Mouse (Mus musculus): ENCODE results near the gene Ndufs7.
A peak's percentile ranks its signal among the peaks of the same experiment; 100 is the strongest.
"Not testable (repeated sequence)": the region's sequence is repeated elsewhere in the genome, so short reads cannot be mapped to it uniquely, and the experiment has no call there.

The Ndufs7 gene

GRCm38 (mm10) chr10:80244791-80245399 is 4.0 kb upstream of the Ndufs7 start:
- peak; percentile 45 to 53 for DNase-seq

GRCm38 (mm10) chr10:80245600-80245999 is 3.3 kb upstream of the Ndufs7 start:
- DNase-seq: peak; percentile 78 to 81

GRCm38 (mm10) chr10:80247849-80248248 is 1.1 kb upstream of the Ndufs7 start:
- DNase-seq: no peak

- DNase-seq: not testable (repeated sequence)
Observed at GRCm38 (mm10) chr10:80248437-80248836, 484 bp upstream of the Ndufs7 start.

- no peak for DNase-seq
Observed at GRCm38 (mm10) chr10:80250059-80250458, 1.1 kb downstream of the Ndufs7 start.

- no peak for DNase-seq
Observed at GRCm38 (mm10) chr10:80250573-80250972, 1.7 kb downstream of the Ndufs7 start.

GRCm38 (mm10) chr10:80252011-80252410 is 3.1 kb downstream of the Ndufs7 start:
- no peak for DNase-seq

- no peak for DNase-seq
Observed at GRCm38 (mm10) chr10:80252493-80253274, 3.8 kb downstream of the Ndufs7 start.

GRCm38 (mm10) chr10:80253551-80253950 is 4.6 kb downstream of the Ndufs7 start:
- no peak for DNase-seq

GRCm38 (mm10) chr10:80254331-80255297 is 5.7 kb downstream of the Ndufs7 start:
- no peak for DNase-seq

- no peak for DNase-seq
Observed at GRCm38 (mm10) chr10:80255881-80256535, 7.1 kb downstream of the Ndufs7 start.

- no peak for DNase-seq
Observed at GRCm38 (mm10) chr10:80257936-80258335, 9.0 kb downstream of the Ndufs7 start.

- DNase-seq: no peak
Observed at GRCm38 (mm10) chr10:80258752-80259462, 10.0 kb downstream of the Ndufs7 start.

- DNase-seq: no peak
Observed at GRCm38 (mm10) chr10:80259463-80259805, 10.5 kb downstream of the Ndufs7 start.

- no peak for DNase-seq
Observed at GRCm38 (mm10) chr10:80259861-80260641, 11.1 kb downstream of the Ndufs7 start.

GRCm38 (mm10) chr10:80260642-80261584 is 12.0 kb downstream of the Ndufs7 start, which contains the start of the genes Gamt and Dazap1:
Gene Gamt (minus strand): TSS chr10:80261012.
Gene Dazap1 (plus strand): TSS chr10:80261486.
- peak; percentile 92 for DNase-seq

- DNase-seq: peak; percentile 83 to 85
Observed at GRCm38 (mm10) chr10:80261585-80261968, 12.7 kb downstream of the Ndufs7 start.

GRCm38 (mm10) chr10:80262169-80262568 is 13.2 kb downstream of the Ndufs7 start:
- DNase-seq: no peak

GRCm38 (mm10) chr10:80262776-80263365 is 13.9 kb downstream of the Ndufs7 start:
- DNase-seq: no peak

Data from B cell, adult 2 months (primary cell).